Mouse (Mus musculus): ENCODE measurements around the gene 1700069L16Rik.

DNA sequence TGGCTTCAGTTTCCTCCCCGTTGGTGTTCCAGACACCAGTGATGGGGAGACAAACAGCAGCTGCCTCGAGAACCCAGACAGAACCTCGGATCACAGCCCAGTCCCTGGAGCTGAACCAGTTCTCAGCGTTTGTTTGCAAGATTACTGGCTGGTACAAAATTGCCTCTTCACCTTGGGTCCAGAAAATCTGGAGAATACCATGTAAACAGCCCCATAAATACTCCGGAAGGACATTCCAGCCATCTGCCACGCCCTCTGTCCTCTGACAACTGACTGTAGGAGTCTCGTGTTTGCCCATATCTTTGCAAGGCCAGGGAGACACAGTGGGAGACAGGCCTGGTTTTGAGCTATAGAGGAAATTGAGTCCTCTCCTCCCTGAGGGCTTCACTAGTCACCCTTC lies 49.7 kb downstream of the 1700069L16Rik start:
- TF ChIP-seq CTCF (IDR thresholded peaks at IDR 0.05; ENCODE audit: control insufficient read depth, insufficient read depth, insufficient replicate concordance, low read depth, low read length) (no peak), POLR2A (IDR thresholded peaks at IDR 0.05; ENCODE audit: control insufficient read depth, low read depth, low read length) (no peak)
